Mouse (Mus musculus) ovary, postnatal 36 days (tissue): ENCODE data around the gene Atg7.
"Not testable (repeated sequence)": the region's sequence is repeated elsewhere in the genome, so short reads cannot be mapped to it uniquely, and the experiment has no call there.

Source experiments
- DNase-seq: peaks from one replicate; pipeline ENCODE4 v3.0.0; 2022; ENCODE audit warnings: low spot score, mixed read lengths

Atg7 gene

GRCm38 (mm10) chr6:114642601-114643528, at the start of gene Atg7:
Gene Atg7, plus strand, starts transcription at chr6:114643097.
- peak; percentile 91 for DNase-seq

- DNase-seq, result peak; percentile 67
Measured at GRCm38 (mm10) chr6:114614076-114614475, 28.8 kb upstream of the Atg7 start.

GRCm38 (mm10) chr6:114633886-114634285, 9.0 kb upstream of the Atg7 start:
- DNase-seq, result not testable (repeated sequence)

- no peak for DNase-seq
Measured at GRCm38 (mm10) chr6:114643716-114644115, 819 bp downstream of the Atg7 start.

GRCm38 (mm10) chr6:114644531-114644930, 1.6 kb downstream of the Atg7 start:
- DNase-seq, result no peak

- DNase-seq, result no peak
Measured at GRCm38 (mm10) chr6:114646201-114646600, 3.3 kb downstream of the Atg7 start.

GRCm38 (mm10) chr6:114647011-114647410, 4.1 kb downstream of the Atg7 start:
- DNase-seq, result no peak

GRCm38 (mm10) chr6:114648352-114649030, 5.6 kb downstream of the Atg7 start:
- DNase-seq, result no peak

GRCm38 (mm10) chr6:114652209-114652608, 9.3 kb downstream of the Atg7 start:
- peak; percentile 13 for DNase-seq

- no peak for DNase-seq
Measured at GRCm38 (mm10) chr6:114656826-114657600, 14.1 kb downstream of the Atg7 start.

- no peak for DNase-seq
Measured at GRCm38 (mm10) chr6:114657807-114658206, 14.9 kb downstream of the Atg7 start.

GRCm38 (mm10) chr6:114659278-114659991, 16.5 kb downstream of the Atg7 start:
- DNase-seq, result no peak

- DNase-seq, result no peak
Measured at GRCm38 (mm10) chr6:114659992-114660800, 17.3 kb downstream of the Atg7 start.

GRCm38 (mm10) chr6:114663707-114664106, 20.8 kb downstream of the Atg7 start:
- DNase-seq, result no peak

- no peak for DNase-seq
Measured at GRCm38 (mm10) chr6:114664716-114665115, 21.8 kb downstream of the Atg7 start.

- no peak for DNase-seq
Measured at GRCm38 (mm10) chr6:114667518-114667917, 24.6 kb downstream of the Atg7 start.

GRCm38 (mm10) chr6:114674771-114675170, 31.9 kb downstream of the Atg7 start:
- DNase-seq, result no peak

- no peak for DNase-seq
Measured at GRCm38 (mm10) chr6:114676091-114676490, 33.2 kb downstream of the Atg7 start.

- DNase-seq, result no peak
Measured at GRCm38 (mm10) chr6:114682092-114682711, 39.3 kb downstream of the Atg7 start.

GRCm38 (mm10) chr6:114683741-114684140, 40.8 kb downstream of the Atg7 start:
- no peak for DNase-seq
